ENCODE assay signal across 9 mouse cellular contexts in the genomic region with DNA sequence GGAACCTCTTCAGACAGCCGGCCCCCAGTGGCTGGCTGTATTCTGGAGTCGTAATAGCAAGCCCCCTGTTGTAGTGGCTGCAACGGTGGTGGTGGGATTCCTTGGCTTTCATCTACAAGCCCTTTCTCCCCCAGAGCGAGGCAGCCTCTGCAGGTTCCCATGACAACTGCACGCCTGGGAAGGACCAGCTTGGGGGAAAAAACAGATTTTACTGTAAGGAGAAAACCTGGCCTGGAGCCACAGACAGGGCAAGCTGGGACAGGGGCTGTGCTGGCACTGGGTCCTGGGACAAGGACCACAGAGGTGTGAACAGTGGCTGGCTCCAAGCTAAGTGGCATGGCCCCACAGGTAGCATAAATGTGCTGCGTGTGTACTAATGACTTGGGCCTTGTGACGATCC. TPM values are rescaled to one million over a fixed set of nuclear protein-coding genes. Genes with fewer than 3 reads are reported as not detected.
DNase-seq lines count a peak whose midpoint lies in the region; ATAC-seq and TF ChIP-seq lines count a peak whose summit lies in the region.
"Had no signal": no experiment of that assay in that cellular context is flagged by ENCODE, and none has a peak within 500 bp of the region (broad histone marks: within the 10 kb centered on the region; RNA-seq: fewer than 3 reads in every experiment).

No protein-coding gene starts in this region.

- no peak for TF ChIP-seq POLR2A in brain, embryonic 14.5 days (IDR thresholded peaks at IDR 0.05; ENCODE audit: borderline replicate concordance, extremely low read depth, insufficient read depth, insufficient read length, poor library complexity, severe bottlenecking)

- H3K9ac ChIP-seq in embryonic facial prominence, embryonic 12.5 days, result no peak overlapping the region
- H3K9ac ChIP-seq in hindbrain, embryonic 15.5 days, result no peak overlapping the region
- no peak overlapping the region for H3K9ac ChIP-seq in midbrain, embryonic 16.5 days (ENCODE audit: low read depth, low read length)
- no peak overlapping the region for H3K9ac ChIP-seq in kidney, embryonic 16.5 days (replicated peaks; ENCODE audit: low read length)
- H3K9ac ChIP-seq in liver, embryonic 12.5 days, result no peak overlapping the region

- no peaks in the 10 kb centered on the region for H3K36me3 ChIP-seq in embryonic facial prominence, embryonic 12.5 days
- no peaks in the 10 kb centered on the region for H3K36me3 ChIP-seq in hindbrain, embryonic 15.5 days
- H3K36me3 ChIP-seq in midbrain, embryonic 16.5 days (ENCODE audit: control insufficient read depth, insufficient read depth, low read length), result no peaks in the 10 kb centered on the region
- H3K36me3 ChIP-seq in kidney, embryonic 16.5 days (ENCODE audit: insufficient read depth, low read length), result no peaks in the 10 kb centered on the region
- H3K36me3 ChIP-seq in liver, embryonic 12.5 days, result no peaks in the 10 kb centered on the region
- H3K36me3 ChIP-seq: heart, embryonic 10.5 days had no signal

- H3K4me3 ChIP-seq in embryonic facial prominence, embryonic 12.5 days, result no peak overlapping the region
- no peak overlapping the region for H3K4me3 ChIP-seq in hindbrain, embryonic 15.5 days
- H3K4me3 ChIP-seq in midbrain, embryonic 16.5 days (ENCODE audit: low read depth, low read length), result no peak overlapping the region
- H3K4me3 ChIP-seq in kidney, embryonic 16.5 days (ENCODE audit: low read length), result no peak overlapping the region
- no peak overlapping the region for H3K4me3 ChIP-seq in liver, embryonic 12.5 days
- H3K4me3 ChIP-seq: heart, embryonic 10.5 days had no signal

- peak; percentile 96 for DNase-seq in brain, embryonic 14.5 days (ENCODE audit: low read depth)
- DNase-seq in testis, postnatal 10 days (ENCODE audit: low spot score), result no peak
- DNase-seq: cerebellum, adult 18-20 months had no signal

- H3K27ac ChIP-seq in embryonic facial prominence, embryonic 12.5 days, result peak overlapping the region; percentile 1; the same call in 1 of the 2 replicates
- peak overlapping the region; percentile 46 for H3K27ac ChIP-seq in hindbrain, embryonic 15.5 days (replicated peaks)
- H3K27ac ChIP-seq in midbrain, embryonic 16.5 days (ENCODE audit: low read length), result peak overlapping the region; percentile 74
- no peak overlapping the region for H3K27ac ChIP-seq in kidney, embryonic 16.5 days (ENCODE audit: low read length)
- no peak overlapping the region for H3K27ac ChIP-seq in liver, embryonic 12.5 days
- H3K27ac ChIP-seq: heart, embryonic 10.5 days had no signal

- ATAC-seq in embryonic facial prominence, embryonic 12.5 days (ENCODE audit: insufficient number of reproducible peaks, insufficient read depth, low FRiP score, low TSS enrichment), result 0 out of 2 replicates have a peak, but pooled peaks have one; percentile 64
- peak; percentile 68 for ATAC-seq in hindbrain, embryonic 15.5 days (ENCODE audit: low FRiP score, low read depth)
- ATAC-seq in midbrain, embryonic 16.5 days, result peak; percentile 85
- ATAC-seq in kidney, embryonic 16.5 days (ENCODE audit: low FRiP score, low TSS enrichment), result no peak
- no peak for ATAC-seq in liver, embryonic 12.5 days

- peak overlapping the region; percentile 37 for H3K4me2 ChIP-seq in embryonic facial prominence, embryonic 12.5 days (replicated peaks)
- peak overlapping the region; percentile 7; the same call in 1 of the 2 replicates for H3K4me2 ChIP-seq in hindbrain, embryonic 15.5 days
- H3K4me2 ChIP-seq in midbrain, embryonic 16.5 days (ENCODE audit: low read length), result 0 out of 2 replicates have a peak overlapping the region, but pooled peaks have one; percentile 28
- H3K4me2 ChIP-seq in kidney, embryonic 16.5 days (replicated peaks; ENCODE audit: low read depth, low read length), result no peak overlapping the region
- no peak overlapping the region for H3K4me2 ChIP-seq in liver, embryonic 12.5 days

- peaks cover 42% of the 10 kb centered on the region for H3K4me1 ChIP-seq in embryonic facial prominence, embryonic 12.5 days
- H3K4me1 ChIP-seq in hindbrain, embryonic 15.5 days (replicated peaks), result peaks cover 35% of the 10 kb centered on the region
- peaks cover 37% of the 10 kb centered on the region for H3K4me1 ChIP-seq in midbrain, embryonic 16.5 days (ENCODE audit: control insufficient read depth, insufficient read depth, low read length)
- peaks cover 42% of the 10 kb centered on the region for H3K4me1 ChIP-seq in kidney, embryonic 16.5 days (ENCODE audit: insufficient read depth, low read length)
- H3K4me1 ChIP-seq in liver, embryonic 12.5 days, result peaks cover 23% of the 10 kb centered on the region

- no peak for TF ChIP-seq CTCF in brain, embryonic 14.5 days (IDR thresholded peaks at IDR 0.05; ENCODE audit: borderline replicate concordance, extremely low read depth, insufficient read depth, insufficient read length)

- H3K27me3 ChIP-seq in embryonic facial prominence, embryonic 12.5 days, result no peaks in the 10 kb centered on the region; the same call in 1 of the 2 replicates
- no peaks in the 10 kb centered on the region for H3K27me3 ChIP-seq in hindbrain, embryonic 15.5 days
- H3K27me3 ChIP-seq in midbrain, embryonic 16.5 days (ENCODE audit: control insufficient read depth, insufficient read depth, low read depth, low read length), result no peaks in the 10 kb centered on the region
- H3K27me3 ChIP-seq in kidney, embryonic 16.5 days (ENCODE audit: insufficient read depth, low read length), result no peaks in the 10 kb centered on the region
- H3K27me3 ChIP-seq in liver, embryonic 12.5 days (replicated peaks), result peaks cover 4% of the 10 kb centered on the region

- H3K9me3 ChIP-seq in embryonic facial prominence, embryonic 12.5 days, result no peaks in the 10 kb centered on the region
- H3K9me3 ChIP-seq in hindbrain, embryonic 15.5 days, result no peaks in the 10 kb centered on the region
- peaks cover 8% of the 10 kb centered on the region for H3K9me3 ChIP-seq in midbrain, embryonic 16.5 days (replicated peaks; ENCODE audit: control insufficient read depth, low read length, poor library complexity, severe bottlenecking)
- no peaks in the 10 kb centered on the region for H3K9me3 ChIP-seq in kidney, embryonic 16.5 days (ENCODE audit: low read length)
- H3K9me3 ChIP-seq in liver, embryonic 12.5 days (replicated peaks), result no peaks in the 10 kb centered on the region; the same call in 1 of the 2 replicates

- WGBS in embryonic facial prominence, embryonic 12.5 days, result 20% methylated on average over 7 of the region's 7 CpGs
- WGBS in hindbrain, embryonic 15.5 days, result 9% methylated on average over 7 of the region's 7 CpGs
- WGBS in midbrain, embryonic 16.5 days, result 8% methylated on average over 7 of the region's 7 CpGs
- WGBS in kidney, embryonic 16.5 days, result 16% methylated on average over 7 of the region's 7 CpGs
- WGBS in liver, embryonic 12.5 days (ENCODE audit: insufficient replicate concordance), result 37% methylated on average over 7 of the region's 7 CpGs

RNA-seq across cellular contexts. Expression of gene Acvr1b, which starts 13.3 kb away (rescaled TPM):
- 62.5 and 75.3 TPM in 2 replicates for polyA plus RNA-seq in brain, embryonic 14.5 days (2012; rRNA removed)
- polyA plus RNA-seq in embryonic facial prominence, embryonic 12.5 days (2016; fragmentation: Nextera tagmentation; extraction: Ambion mirVana), result 7.5 and 8.2 TPM in 2 replicates
- polyA plus RNA-seq in hindbrain, embryonic 15.5 days (2015; fragmentation: Nextera tagmentation; extraction: Ambion mirVana), result 21.7 and 24.1 TPM in 2 replicates
- polyA plus RNA-seq in midbrain, embryonic 16.5 days (2015; fragmentation: Nextera tagmentation; extraction: Ambion mirVana), result 22.1 and 24.5 TPM in 2 replicates
- 7.4 and 8.8 TPM in 2 replicates for polyA plus RNA-seq in kidney, embryonic 16.5 days (2015; fragmentation: Nextera tagmentation; extraction: Ambion mirVana)
- polyA plus RNA-seq in liver, embryonic 12.5 days (2016; fragmentation: Nextera tagmentation; extraction: Ambion mirVana), result 1.9 and 2.2 TPM in 2 replicates

RNA-seq across cellular contexts. Expression of gene Acvrl1, which starts 32.3 kb away (rescaled TPM):
- 8.5 and 11.6 TPM in 2 replicates for polyA plus RNA-seq in brain, embryonic 14.5 days (2012; rRNA removed)
- polyA plus RNA-seq in embryonic facial prominence, embryonic 12.5 days (2016; fragmentation: Nextera tagmentation; extraction: Ambion mirVana), result 10.8 and 11.3 TPM in 2 replicates
- polyA plus RNA-seq in hindbrain, embryonic 15.5 days (2015; fragmentation: Nextera tagmentation; extraction: Ambion mirVana), result 9.5 and 9.6 TPM in 2 replicates
- 8.0 and 10.6 TPM in 2 replicates for polyA plus RNA-seq in midbrain, embryonic 16.5 days (2015; fragmentation: Nextera tagmentation; extraction: Ambion mirVana)
- polyA plus RNA-seq in kidney, embryonic 16.5 days (2015; fragmentation: Nextera tagmentation; extraction: Ambion mirVana), result 20.6 and 24.4 TPM in 2 replicates
- polyA plus RNA-seq in liver, embryonic 12.5 days (2016; fragmentation: Nextera tagmentation; extraction: Ambion mirVana), result 1.8 TPM in 2 replicates

RNA-seq across cellular contexts. Expression of gene Ankrd33, which starts 45.0 kb away (rescaled TPM):
- polyA plus RNA-seq in brain, embryonic 14.5 days (2012; rRNA removed), result not detected in 2 replicates
- polyA plus RNA-seq in embryonic facial prominence, embryonic 12.5 days (2016; fragmentation: Nextera tagmentation; extraction: Ambion mirVana), result not detected in 2 replicates
- not detected in 2 replicates for polyA plus RNA-seq in hindbrain, embryonic 15.5 days (2015; fragmentation: Nextera tagmentation; extraction: Ambion mirVana)
- not detected in 2 replicates for polyA plus RNA-seq in midbrain, embryonic 16.5 days (2015; fragmentation: Nextera tagmentation; extraction: Ambion mirVana)
- not detected in 2 replicates for polyA plus RNA-seq in kidney, embryonic 16.5 days (2015; fragmentation: Nextera tagmentation; extraction: Ambion mirVana)
- not detected in 2 replicates for polyA plus RNA-seq in liver, embryonic 12.5 days (2016; fragmentation: Nextera tagmentation; extraction: Ambion mirVana)
- polyA plus RNA-seq: heart, embryonic 10.5 days had no signal

Comparison
In these comparisons a context has a peak if more than half of its experiments do, and no peak if none do; other contexts are left out.
1. ATAC-seq: peak in embryonic facial prominence, embryonic 12.5 days (single experiment), hindbrain, embryonic 15.5 days (single experiment) and midbrain, embryonic 16.5 days (single experiment); none in kidney, embryonic 16.5 days (single experiment) and liver, embryonic 12.5 days (single experiment).
2. H3K27ac ChIP-seq: peak in embryonic facial prominence, embryonic 12.5 days (single experiment), hindbrain, embryonic 15.5 days (single experiment) and midbrain, embryonic 16.5 days (single experiment); none in kidney, embryonic 16.5 days (single experiment) and liver, embryonic 12.5 days (single experiment).
3. H3K4me2 ChIP-seq: peak in embryonic facial prominence, embryonic 12.5 days (single experiment), hindbrain, embryonic 15.5 days (single experiment) and midbrain, embryonic 16.5 days (single experiment); none in kidney, embryonic 16.5 days (single experiment) and liver, embryonic 12.5 days (single experiment).